Mouse (Mus musculus) erythroblast, embryonic 14.5 days (primary cell): ENCODE data around the gene Ifi27l2a. TPM values are rescaled to one million over a fixed set of nuclear protein-coding genes. Genes with fewer than 3 reads are reported as not detected.

Source experiments
- H3K27me3 ChIP-seq: 2 replicates; pipeline ENCODE4 v1.6.1; 2012; ENCODE audit warnings: inconsistent platforms; ENCODE audit not compliant: control insufficient read depth
- H3K36me3 ChIP-seq: 2 replicates; pipeline ENCODE4 v1.6.1; 2012; ENCODE audit warnings: mild to moderate bottlenecking, inconsistent platforms; ENCODE audit not compliant: control insufficient read depth
- H3K4me1 ChIP-seq: 2 replicates; pipeline ENCODE4 v1.6.1; 2012; ENCODE audit warnings: inconsistent platforms; ENCODE audit not compliant: control insufficient read depth
- H3K4me3 ChIP-seq: replicated peaks from 2 replicates; pipeline ENCODE3; 2012; ENCODE audit warnings: moderate library complexity, mild to moderate bottlenecking, inconsistent platforms
- H3K9me3 ChIP-seq: 2 replicates; pipeline ENCODE4 v1.6.1; 2012; ENCODE audit warnings: low read length, inconsistent platforms, mixed read lengths; ENCODE audit not compliant: control insufficient read depth
- GATA1 ChIP-seq: IDR thresholded peaks from 2 replicates; pipeline ENCODE4 v1.6.1; 2012; ENCODE audit warnings: low read length, inconsistent platforms, mixed read lengths
- TAL1 ChIP-seq: IDR thresholded peaks from 3 replicates; pipeline ENCODE4 v1.6.1; 2012; ENCODE audit warnings: low read length, inconsistent platforms, mixed read lengths
- polyA plus RNA-seq: library from polyadenylated mRNA; stranded (reverse); fragments of >175 nt; gene quantifications from 2 replicates; pipeline ENCODE4 v1.2.3, GENCODE M21; 2012

Gene Ifi27l2a
- polyA plus RNA-seq, 1 experiment = 0.15 TPM

- Histone ChIP-seq H3K4me3 (no peak within 1 kb of the TSS), H3K36me3 (no peaks in the 10 kb centered on the region), H3K27me3 (no peaks in the 10 kb centered on the region), H3K4me1 (no peaks in the 10 kb centered on the region), H3K9me3 (no peaks in the 10 kb centered on the region)
- TF ChIP-seq GATA1 = no peak
- TF ChIP-seq TAL1 = no peak
Observed at GRCm38 (mm10) chr12:103433986-103434731, 9.3 kb downstream of the Ifi27l2a start, which contains the start of gene Ifi27. Gene Ifi27 (plus strand): TSS chr12:103434211.

- no peaks in the 10 kb centered on the region for H3K27me3 ChIP-seq
- H3K9me3 ChIP-seq = no peaks in the 10 kb centered on the region
- no peak overlapping the region for H3K4me3 ChIP-seq
- no peaks in the 10 kb centered on the region for H3K4me1 ChIP-seq
- TF ChIP-seq TAL1 (no peak), GATA1 (no peak)
- no peaks in the 10 kb centered on the region for H3K36me3 ChIP-seq
Observed at GRCm38 (mm10) chr12:103433430-103433829, 10.1 kb downstream of the Ifi27l2a start.

GRCm38 (mm10) chr12:103426710-103427109 is 16.8 kb downstream of the Ifi27l2a start:
- Histone ChIP-seq H3K4me1 (peaks cover 32% of the 10 kb centered on the region), H3K9me3 (peaks cover 4% of the 10 kb centered on the region), H3K36me3 (peaks cover 26% of the 10 kb centered on the region), H3K27me3 (no peaks in the 10 kb centered on the region), H3K4me3 (no peak overlapping the region)
- TF ChIP-seq TAL1 (no peak), GATA1 (no peak)

- TF ChIP-seq GATA1 = peak; percentile 81
- TF ChIP-seq TAL1 = no peak
- Histone ChIP-seq H3K9me3 (peaks cover 4% of the 10 kb centered on the region), H3K4me1 (peaks cover 37% of the 10 kb centered on the region)
Observed at GRCm38 (mm10) chr12:103425729-103426470, 17.6 kb downstream of the Ifi27l2a start, which contains the start of gene Ddx24. Gene Ddx24 (minus strand): TSS chr12:103425830.

GRCm38 (mm10) chr12:103425016-103425728 is 18.3 kb downstream of the Ifi27l2a start:
- peaks cover 4% of the 10 kb centered on the region for H3K9me3 ChIP-seq
- H3K36me3 ChIP-seq = peaks cover 35% of the 10 kb centered on the region
- no peak for TF ChIP-seq TAL1
- no peak for TF ChIP-seq GATA1
- no peaks in the 10 kb centered on the region for H3K27me3 ChIP-seq
- H3K4me1 ChIP-seq = peaks cover 37% of the 10 kb centered on the region
- H3K4me3 ChIP-seq = peak overlapping the region; percentile 79

More at GRCm38 (mm10) chr12:103425729-103426470, 17.6 kb downstream of the Ifi27l2a start, which contains the start of gene Ddx24:
- Histone ChIP-seq H3K27me3 (no peaks in the 10 kb centered on the region), H3K36me3 (peaks cover 31% of the 10 kb centered on the region), H3K4me3 (peak within 1 kb of the TSS; percentile 79)

GRCm38 (mm10) chr12:103408144-103408543 is 35.3 kb downstream of the Ifi27l2a start:
- Histone ChIP-seq H3K27me3 (no peaks in the 10 kb centered on the region), H3K4me3 (no peak overlapping the region), H3K4me1 (peaks cover 2% of the 10 kb centered on the region; the same call in 1 of the 2 replicates), H3K36me3 (peaks cover 100% of the 10 kb centered on the region), H3K9me3 (no peaks in the 10 kb centered on the region)
- no peak for TF ChIP-seq TAL1
- TF ChIP-seq GATA1 = no peak

GRCm38 (mm10) chr12:103407720-103408119 is 35.8 kb downstream of the Ifi27l2a start, which contains the start of gene 9330161L09Rik:
Gene 9330161L09Rik (minus strand): TSS chr12:103407820.
- Histone ChIP-seq H3K36me3 (peaks cover 100% of the 10 kb centered on the region), H3K4me3 (no peak within 1 kb of the TSS)
- no peak for TF ChIP-seq TAL1
- TF ChIP-seq GATA1 = no peak

GRCm38 (mm10) chr12:103404131-103404530 is 39.3 kb downstream of the Ifi27l2a start:
- H3K4me1 ChIP-seq = peaks cover 6% of the 10 kb centered on the region; the same call in 1 of the 2 replicates
- H3K27me3 ChIP-seq = no peaks in the 10 kb centered on the region
- H3K36me3 ChIP-seq = peaks cover 100% of the 10 kb centered on the region
- no peak overlapping the region for H3K4me3 ChIP-seq
- TF ChIP-seq TAL1 = no peak
- TF ChIP-seq GATA1 = no peak
- no peaks in the 10 kb centered on the region for H3K9me3 ChIP-seq

More at GRCm38 (mm10) chr12:103407720-103408119, 35.8 kb downstream of the Ifi27l2a start, which contains the start of gene 9330161L09Rik:
- H3K4me1 ChIP-seq = peaks cover 2% of the 10 kb centered on the region; the same call in 1 of the 2 replicates
- H3K9me3 ChIP-seq = no peaks in the 10 kb centered on the region
- H3K27me3 ChIP-seq = no peaks in the 10 kb centered on the region
